Mouse (Mus musculus) forebrain, embryonic 13.5 days (tissue): ENCODE measurements at regions not wholly inside any gene's neighbourhood (a gene's known extent, or its start where the extent isn't known, plus 50 kb on each side); places are given as distances from the start of the nearest gene placed in this dataset.

Experiments used
- ATAC-seq: fragments of 200-750 bp; cut with Nextera tagmentation; 2 replicates; pipeline ENCODE4 v1.8.0; 2017
- H3K27ac ChIP-seq: fragments of 300-500 bp; sonication (generic); 2 replicates; pipeline ENCODE4 v1.5.1; 2015; ENCODE audit warnings: inconsistent platforms, mild to moderate bottlenecking, moderate library complexity
- H3K27me3 ChIP-seq: fragments of 300-500 bp; sonication (generic); 2 replicates; pipeline ENCODE4 v1.6.1; 2015; ENCODE audit warnings: mild to moderate bottlenecking, inconsistent platforms
- H3K36me3 ChIP-seq: fragments of 300-500 bp; sonication (generic); 2 replicates; pipeline ENCODE4 v1.6.1; 2015; ENCODE audit warnings: mild to moderate bottlenecking, inconsistent platforms; ENCODE audit not compliant: poor library complexity, severe bottlenecking
- H3K4me1 ChIP-seq: fragments of 300-500 bp; sonication (generic); 2 replicates; pipeline ENCODE4 v1.6.1; 2015; ENCODE audit warnings: inconsistent platforms
- H3K4me2 ChIP-seq: fragments of 300-500 bp; sonication (generic); 2 replicates; pipeline ENCODE4 v1.6.1; 2015; ENCODE audit warnings: inconsistent platforms, mild to moderate bottlenecking, moderate library complexity
- H3K4me3 ChIP-seq: fragments of 300-500 bp; sonication (generic); 2 replicates; pipeline ENCODE4 v1.5.1; 2015; ENCODE audit warnings: mild to moderate bottlenecking, inconsistent platforms
- H3K9ac ChIP-seq: fragments of 300-500 bp; sonication (generic); 2 replicates; pipeline ENCODE4 v1.6.1; 2015; ENCODE audit warnings: mild to moderate bottlenecking, inconsistent platforms
- H3K9me3 ChIP-seq: fragments of 300-500 bp; sonication (generic); replicated peaks from 2 replicates; pipeline ENCODE4 v1.6.1; 2016; ENCODE audit warnings: inconsistent platforms
- WGBS: fragments of 180-500 bp; shearing (Covaris S2); methylation state at CpG from one replicate; pipeline ENCODE4 v1.1.7; 2015; 5-methylcytosine and 5-hydroxymethylcytosine counted together

DNA sequence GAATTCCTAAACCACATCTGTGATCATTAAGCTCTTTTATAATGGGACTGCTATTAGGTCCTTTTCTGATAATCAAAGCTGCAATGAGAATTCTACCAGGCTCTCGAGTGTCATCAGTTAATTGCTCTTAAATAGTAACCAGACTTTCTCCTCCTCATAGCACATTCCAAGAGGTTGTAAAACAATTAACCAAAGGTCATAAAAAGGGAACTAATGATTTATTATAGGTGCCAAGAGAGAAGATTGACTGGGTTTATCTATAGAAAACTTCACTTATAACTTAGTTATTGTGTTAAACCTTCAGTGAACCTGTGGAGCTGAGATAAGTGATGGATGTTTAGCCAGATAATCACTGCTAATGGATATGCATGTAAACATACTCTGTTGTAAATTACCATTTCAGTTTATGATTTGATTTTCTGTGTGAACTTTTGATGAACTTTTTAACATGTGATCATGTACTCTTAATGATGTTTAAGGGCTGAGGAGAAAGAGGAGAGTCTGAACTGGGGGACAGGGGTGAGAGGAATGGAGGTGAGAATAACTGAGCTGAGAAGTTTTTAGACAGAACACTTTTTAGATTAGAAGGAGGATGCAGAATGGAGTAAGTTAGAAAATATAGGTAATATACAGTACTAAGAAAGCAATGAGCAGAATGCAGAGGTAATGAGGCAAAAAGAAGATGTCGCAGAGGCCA, 228.4 kb upstream of the Cox7c start:
- no peak overlapping the region for H3K4me2 ChIP-seq
- H3K27me3 ChIP-seq, result no peaks in the 10 kb centered on the region
- no peak overlapping the region for H3K9ac ChIP-seq
- H3K36me3 ChIP-seq, result no peaks in the 10 kb centered on the region
- ATAC-seq, result no peak
- H3K9me3 ChIP-seq, result no peaks in the 10 kb centered on the region
- no peak overlapping the region for H3K4me3 ChIP-seq
- WGBS, result 87% methylated on average over 2 of the region's 2 CpGs
- H3K4me1 ChIP-seq, result no peaks in the 10 kb centered on the region
- H3K27ac ChIP-seq, result no peak overlapping the region

DNA sequence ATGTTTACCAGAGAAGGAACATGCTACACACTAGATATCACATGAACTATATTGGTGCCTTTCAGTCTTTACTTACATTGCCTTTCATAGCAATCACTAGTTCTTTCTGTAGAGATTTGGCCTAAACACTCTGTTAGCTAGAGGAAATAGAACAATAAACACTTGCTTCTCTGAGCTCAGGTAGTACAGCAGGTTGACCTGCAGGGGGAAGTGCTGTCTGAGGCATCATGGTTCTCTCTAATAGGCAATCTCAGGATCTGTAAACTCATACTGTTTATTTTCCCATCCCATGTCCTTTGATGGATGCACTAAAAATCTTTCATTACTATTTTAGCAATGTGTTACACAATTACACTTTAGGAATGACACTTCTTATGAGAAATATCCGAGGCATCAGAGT, 191.3 kb upstream of the Cox7c start:
- no peaks in the 10 kb centered on the region for H3K36me3 ChIP-seq
- no peak overlapping the region for H3K9ac ChIP-seq
- H3K27me3 ChIP-seq, result no peaks in the 10 kb centered on the region
- no peaks in the 10 kb centered on the region for H3K9me3 ChIP-seq
- no peak overlapping the region for H3K4me2 ChIP-seq
- H3K27ac ChIP-seq, result no peak overlapping the region
- no peaks in the 10 kb centered on the region for H3K4me1 ChIP-seq
- H3K4me3 ChIP-seq, result no peak overlapping the region
- ATAC-seq, result no peak
- 84% methylated on average over 1 of the region's 1 CpGs for WGBS

DNA sequence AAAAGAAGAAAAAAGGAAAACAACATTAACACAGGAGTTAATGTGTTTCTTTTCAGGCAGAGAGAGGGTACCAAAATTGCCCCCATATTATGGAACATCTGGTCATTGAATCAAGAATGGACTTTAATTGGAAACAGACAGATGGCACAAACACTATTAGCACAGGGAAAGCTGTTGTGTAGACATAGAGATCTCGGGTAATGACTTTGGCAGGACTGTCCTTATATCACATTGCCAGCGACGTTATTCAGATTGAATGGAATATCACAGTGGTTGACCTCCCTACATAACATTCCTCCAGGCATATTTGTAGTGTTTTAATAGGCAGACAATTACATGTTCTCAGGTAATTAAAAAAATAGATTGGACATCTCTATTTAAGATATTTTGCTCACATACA, 158.9 kb upstream of the Cox7c start:
- Histone ChIP-seq H3K4me3 (no peak overlapping the region), H3K9me3 (no peaks in the 10 kb centered on the region), H3K27me3 (no peaks in the 10 kb centered on the region), H3K36me3 (no peaks in the 10 kb centered on the region), H3K27ac (no peak overlapping the region), H3K4me2 (no peak overlapping the region), H3K9ac (no peak overlapping the region), H3K4me1 (no peaks in the 10 kb centered on the region)
- peak; percentile 80 for ATAC-seq
- 60% methylated on average over 3 of the region's 3 CpGs for WGBS

DNA sequence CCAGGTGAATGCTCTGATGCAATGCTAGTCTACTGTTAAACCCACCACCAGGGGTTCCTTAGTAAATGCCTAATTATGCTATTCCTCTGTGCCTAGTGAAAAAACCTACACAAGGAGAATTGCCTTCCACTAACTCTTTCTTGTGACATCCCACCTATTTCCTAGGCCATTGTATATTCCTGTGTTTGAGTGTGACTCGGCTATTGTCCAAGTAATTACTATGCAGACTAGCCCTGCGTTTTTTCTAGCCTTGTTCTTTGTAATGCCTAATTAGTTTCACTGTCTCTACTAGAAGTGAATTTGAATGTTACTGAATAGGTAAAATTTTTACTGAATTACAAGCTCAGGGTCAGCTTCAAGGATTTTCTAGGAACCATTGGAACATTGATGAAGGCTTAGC, 133.8 kb upstream of the Cox7c start:
- Histone ChIP-seq H3K9ac (no peak overlapping the region), H3K4me3 (no peak overlapping the region), H3K4me1 (no peaks in the 10 kb centered on the region), H3K9me3 (no peaks in the 10 kb centered on the region), H3K36me3 (no peaks in the 10 kb centered on the region), H3K4me2 (no peak overlapping the region), H3K27ac (no peak overlapping the region), H3K27me3 (no peaks in the 10 kb centered on the region)
- WGBS, result 31% methylated on average over 2 of the region's 2 CpGs
- ATAC-seq, result no peak

DNA sequence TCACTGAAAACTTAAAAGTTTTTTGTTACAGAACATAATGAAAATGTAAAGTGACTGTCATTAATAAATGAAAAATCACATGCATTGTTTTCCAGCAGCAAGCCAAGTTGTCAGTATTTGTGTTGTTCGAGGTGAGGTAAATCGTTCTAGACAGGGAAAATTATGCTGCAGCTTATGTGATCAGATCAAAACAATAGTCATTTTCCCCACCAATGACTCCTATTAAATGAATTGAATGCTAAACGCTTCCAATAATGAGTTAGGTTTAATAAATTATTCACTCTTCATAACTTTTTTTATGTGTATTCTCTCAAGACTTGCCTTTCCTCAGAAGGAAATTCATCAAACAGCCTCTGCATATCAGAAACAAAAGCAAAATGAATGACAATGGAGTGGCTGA, 100.6 kb upstream of the Cox7c start:
- 78% methylated on average over 3 of the region's 3 CpGs for WGBS
- H3K9me3 ChIP-seq, result no peaks in the 10 kb centered on the region

DNA sequence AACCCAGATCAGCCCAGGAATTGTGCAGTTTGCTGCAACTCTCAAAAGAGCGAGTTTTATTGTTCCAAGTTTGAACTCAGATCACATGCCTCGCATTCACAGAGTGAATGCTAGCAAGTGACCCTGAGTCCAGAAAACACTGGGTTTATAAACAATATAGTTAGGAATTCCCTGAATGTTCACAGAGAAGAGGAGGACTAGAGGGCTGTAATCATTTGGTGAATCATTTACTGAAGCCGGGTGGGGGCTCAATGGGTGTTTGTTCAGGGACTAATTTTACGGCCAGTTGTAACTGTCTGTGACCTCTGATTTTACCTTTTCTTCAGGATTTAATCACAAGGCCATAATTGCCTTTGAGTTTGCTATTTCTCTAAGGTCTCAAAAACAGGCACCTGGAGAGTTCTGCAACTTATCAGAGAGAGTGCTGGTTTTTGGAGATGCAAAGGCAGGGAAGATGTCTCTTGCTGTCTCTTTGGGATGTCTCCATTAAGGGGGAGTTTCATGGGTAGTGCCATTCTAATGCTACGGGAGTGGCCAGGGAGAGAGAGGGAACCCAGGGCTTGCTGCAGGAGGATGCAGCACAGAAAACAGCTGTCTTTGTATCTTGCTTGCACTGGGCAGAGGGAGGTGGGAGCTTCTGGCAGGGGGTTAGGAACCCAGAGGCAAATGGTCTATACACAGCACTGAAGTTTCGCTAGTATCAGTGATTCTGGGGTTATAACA, 64.8 kb upstream of the Cox7c start:
- Histone ChIP-seq H3K4me1 (no peaks in the 10 kb centered on the region), H3K4me3 (no peak overlapping the region), H3K9me3 (no peaks in the 10 kb centered on the region), H3K9ac (no peak overlapping the region), H3K36me3 (no peaks in the 10 kb centered on the region), H3K4me2 (no peak overlapping the region), H3K27me3 (no peaks in the 10 kb centered on the region), H3K27ac (no peak overlapping the region)
- WGBS, result 86% methylated on average over 6 of the region's 6 CpGs
- no peak for ATAC-seq

More for the DNA sequence above, 100.6 kb upstream of the Cox7c start:
- ATAC-seq, result no peak
- no peaks in the 10 kb centered on the region for H3K4me1 ChIP-seq
- no peak overlapping the region for H3K27ac ChIP-seq
- no peaks in the 10 kb centered on the region for H3K27me3 ChIP-seq
- no peak overlapping the region for H3K9ac ChIP-seq
- no peaks in the 10 kb centered on the region for H3K36me3 ChIP-seq
- H3K4me2 ChIP-seq, result no peak overlapping the region
- H3K4me3 ChIP-seq, result no peak overlapping the region

DNA sequence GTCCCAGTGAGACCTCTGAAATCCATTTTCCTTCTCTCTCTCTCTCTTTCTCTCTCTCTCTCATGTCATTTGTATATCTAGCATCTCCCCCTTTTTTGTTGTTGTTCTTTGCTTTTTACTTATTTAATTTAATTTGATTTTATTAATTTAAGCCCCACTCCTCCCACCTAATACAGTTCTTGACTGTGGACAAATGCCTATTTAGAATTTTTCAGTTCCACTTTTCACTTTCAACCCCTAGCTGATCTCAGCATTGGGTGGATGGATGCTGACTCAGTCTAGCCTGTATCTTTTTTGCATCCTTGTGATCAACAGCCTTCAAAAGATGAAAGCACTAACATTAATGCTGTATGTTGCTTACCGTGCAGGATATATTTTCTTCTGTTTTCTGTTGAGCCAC, 55.5 kb upstream of the Cox7c start:
- no peak overlapping the region for H3K27ac ChIP-seq
- H3K9ac ChIP-seq, result no peak overlapping the region
- no peaks in the 10 kb centered on the region for H3K9me3 ChIP-seq
- H3K4me3 ChIP-seq, result no peak overlapping the region
- H3K4me2 ChIP-seq, result no peak overlapping the region
- 88% methylated on average over 1 of the region's 1 CpGs for WGBS
- ATAC-seq, result no peak
- no peaks in the 10 kb centered on the region for H3K4me1 ChIP-seq
- H3K36me3 ChIP-seq, result no peaks in the 10 kb centered on the region
- H3K27me3 ChIP-seq, result no peaks in the 10 kb centered on the region

DNA sequence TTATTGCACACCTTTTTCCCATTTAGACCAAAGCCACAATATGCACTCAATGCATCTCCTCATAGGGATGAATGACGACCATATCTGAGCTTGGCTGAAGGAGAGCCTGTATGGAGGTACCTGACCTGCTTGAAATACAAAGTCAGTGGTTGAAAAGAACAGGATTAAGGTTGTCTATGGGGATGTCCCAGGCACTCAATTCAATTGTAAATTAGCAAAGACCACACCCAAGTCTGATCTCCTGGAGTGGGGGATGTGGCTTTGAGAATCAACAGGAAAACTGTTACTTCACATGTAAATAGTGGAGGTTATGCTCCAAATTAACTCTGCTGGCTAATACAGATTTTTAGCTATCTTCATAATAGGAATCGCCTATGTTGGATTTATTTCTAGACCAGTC, 51.1 kb upstream of the Cox7c start:
- no peak overlapping the region for H3K9ac ChIP-seq
- H3K4me3 ChIP-seq, result no peak overlapping the region
- H3K4me1 ChIP-seq, result no peaks in the 10 kb centered on the region
- no peak overlapping the region for H3K4me2 ChIP-seq
- ATAC-seq, result no peak
- H3K27ac ChIP-seq, result no peak overlapping the region
- H3K27me3 ChIP-seq, result no peaks in the 10 kb centered on the region
- no peaks in the 10 kb centered on the region for H3K9me3 ChIP-seq
- no peaks in the 10 kb centered on the region for H3K36me3 ChIP-seq
- WGBS, result 22% methylated on average over 2 of the region's 2 CpGs

DNA sequence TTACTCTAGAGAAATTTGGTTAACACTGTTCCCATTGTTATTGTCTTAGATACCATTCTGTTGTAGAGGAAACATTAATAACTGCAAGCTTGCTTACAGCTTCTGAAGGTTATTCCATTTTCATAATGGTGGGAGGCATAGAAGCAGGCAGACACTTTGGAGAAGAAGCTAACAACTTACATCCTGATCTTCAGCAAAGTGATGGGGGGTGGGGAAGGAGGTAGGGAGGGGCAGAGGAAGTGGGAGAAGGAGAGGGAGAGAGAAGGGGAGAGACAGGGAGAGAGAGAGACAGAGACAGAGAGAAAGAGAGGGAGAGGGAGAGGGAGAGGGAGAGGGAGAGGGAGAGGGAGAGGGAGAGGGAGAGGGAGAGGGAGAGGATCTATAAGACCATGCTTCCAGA, 50.6 kb upstream of the Cox7c start:
- H3K27ac ChIP-seq, result no peak overlapping the region
- H3K27me3 ChIP-seq, result no peaks in the 10 kb centered on the region
- no peak for ATAC-seq
- no peaks in the 10 kb centered on the region for H3K9me3 ChIP-seq
- H3K36me3 ChIP-seq, result no peaks in the 10 kb centered on the region
- H3K4me1 ChIP-seq, result no peaks in the 10 kb centered on the region
- H3K9ac ChIP-seq, result no peak overlapping the region
- no peak overlapping the region for H3K4me2 ChIP-seq
- no peak overlapping the region for H3K4me3 ChIP-seq
